Mouse (Mus musculus) lung, postnatal 0 days (tissue): ENCODE results near the gene 1700029J07Rik. TPM values are rescaled to one million over a fixed set of nuclear protein-coding genes. Genes with fewer than 3 reads are reported as not detected.
A peak's percentile ranks its signal among the peaks of the same experiment; 100 is the strongest.

Source experiments
- ATAC-seq: fragments of 200-750 bp; cut with Nextera tagmentation; 2 replicates; pipeline ENCODE4 v1.8.0; 2017; ENCODE audit warnings: moderate library complexity
- DNase-seq: peaks from one replicate; pipeline ENCODE4 v3.0.0-alpha.2; 2016; ENCODE audit warnings: low spot score
- H3K27ac ChIP-seq: fragments of 300-500 bp; sonication (generic); 2 replicates; pipeline ENCODE4 v1.5.1; 2014; ENCODE audit warnings: antibody characterized with exemption, mild to moderate bottlenecking, low read length, mixed read lengths
- H3K27me3 ChIP-seq: fragments of 300-500 bp; sonication (generic); replicated peaks from 2 replicates; pipeline ENCODE4 v1.6.1; 2014; ENCODE audit warnings: low read length, mixed read lengths; ENCODE audit not compliant: insufficient read depth
- H3K36me3 ChIP-seq: fragments of 300-500 bp; sonication (generic); 2 replicates; pipeline ENCODE4 v1.6.1; 2014; ENCODE audit warnings: low read length, mixed read lengths; ENCODE audit not compliant: insufficient read depth
- H3K4me1 ChIP-seq: fragments of 300-500 bp; sonication (generic); 2 replicates; pipeline ENCODE4 v1.6.1; 2014; ENCODE audit warnings: antibody characterized with exemption, low read depth, low read length, mixed read lengths; ENCODE audit not compliant: insufficient read depth
- H3K4me2 ChIP-seq: fragments of 300-500 bp; sonication (generic); replicated peaks from 2 replicates; pipeline ENCODE4 v1.6.1; 2014; ENCODE audit warnings: low read depth, mild to moderate bottlenecking, low read length, moderate library complexity, mixed read lengths
- H3K4me3 ChIP-seq: fragments of 300-500 bp; sonication (generic); 2 replicates; pipeline ENCODE4 v1.5.1; 2014; ENCODE audit warnings: low read depth, low read length
- H3K9ac ChIP-seq: fragments of 300-500 bp; sonication (generic); replicated peaks from 2 replicates; pipeline ENCODE4 v1.6.1; 2014; ENCODE audit warnings: low read depth, mild to moderate bottlenecking
- H3K9me3 ChIP-seq: fragments of 300-500 bp; sonication (generic); 2 replicates; pipeline ENCODE4 v1.6.1; 2016; ENCODE audit warnings: low read length, mixed read lengths
- CTCF ChIP-seq: IDR thresholded peaks from 2 replicates; pipeline ENCODE4 v1.5.1; 2016; ENCODE audit warnings: antibody characterized with exemption, mild to moderate bottlenecking
- EP300 ChIP-seq: IDR thresholded peaks from 2 replicates; pipeline ENCODE4 v1.6.1; 2016; ENCODE audit warnings: antibody characterized with exemption, mild to moderate bottlenecking, control low read depth
- WGBS: fragments of 180-500 bp; shearing (Covaris S2); extraction: QIAGEN DNeasy Blood & Tissue Kit; methylation state at CpG from one replicate; pipeline ENCODE4 v1.1.7; 2014; 5-methylcytosine and 5-hydroxymethylcytosine counted together
- polyA plus RNA-seq: library from polyadenylated mRNA; unstranded; fragments of >200 nt; fragmentation: Nextera tagmentation; extraction: Ambion mirVana; gene quantifications from 2 replicates; pipeline ENCODE4 v1.2.1, GENCODE M21; 2015

1700029J07Rik gene
- polyA plus RNA-seq, result 5.0 and 7.5 TPM in 2 replicates

DNA sequence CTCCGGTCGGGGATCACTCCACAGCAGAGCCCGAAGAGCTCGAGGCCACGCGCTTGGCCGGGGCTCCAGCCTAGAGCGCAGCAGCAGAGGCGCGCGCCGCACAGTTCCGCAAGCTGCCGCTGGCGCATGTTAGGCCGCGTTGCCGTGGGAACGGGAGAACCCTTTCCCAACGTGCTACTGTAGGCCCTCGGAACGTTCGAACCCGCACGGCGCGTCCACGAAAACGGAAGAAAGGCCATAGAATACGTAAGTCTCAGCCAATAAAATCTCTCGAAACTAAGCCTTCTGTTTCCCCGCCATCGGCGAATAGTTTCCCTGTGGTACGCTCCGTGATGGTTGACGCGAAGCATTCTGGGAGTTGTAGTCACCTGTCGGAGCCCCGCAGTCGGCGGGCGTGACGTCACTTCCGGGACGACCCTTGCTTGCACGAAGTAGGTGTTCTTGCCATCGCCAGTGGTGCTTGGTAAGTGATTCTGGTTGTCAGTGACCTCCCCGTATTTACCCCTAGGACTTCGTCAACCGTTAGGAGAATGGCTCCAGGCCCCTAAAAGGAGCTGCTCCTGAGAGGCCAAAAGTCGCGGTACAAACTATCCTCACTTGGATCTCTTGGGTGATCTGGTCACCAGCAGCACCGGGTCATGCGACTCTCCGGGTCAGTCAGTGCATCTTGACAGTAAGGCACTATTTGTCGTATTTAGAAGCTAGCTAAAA is at the start of gene 1700029J07Rik, which contains the start of gene Ufsp2:
Gene 1700029J07Rik, minus strand, starts transcription at position 127 of the 711 bp plus-strand sequence.
Gene Ufsp2, plus strand, starts transcription at position 403 of the 711 bp plus-strand sequence.
- WGBS, result 2% methylated on average over 57 of the region's 57 CpGs
- H3K9me3 ChIP-seq, result no peaks in the 10 kb centered on the region
- H3K4me2 ChIP-seq, result peak within 1 kb of the TSS; percentile 74
- ATAC-seq (peak; percentile 98), DNase-seq (peak; percentile 99)
- no peaks in the 10 kb centered on the region for H3K27me3 ChIP-seq
- TF ChIP-seq EP300, result no peak
- TF ChIP-seq CTCF, result peak; percentile 66
- peak within 1 kb of the TSS; percentile 37; the same call in 1 of the 2 replicates for H3K9ac ChIP-seq
- H3K4me1 ChIP-seq, result peaks cover 7% of the 10 kb centered on the region; the same call in 1 of the 2 replicates
- H3K36me3 ChIP-seq, result no peaks in the 10 kb centered on the region
- peak within 1 kb of the TSS; percentile 71 for H3K27ac ChIP-seq
- peak within 1 kb of the TSS; percentile 64 for H3K4me3 ChIP-seq

- Histone ChIP-seq H3K4me2 (no peak overlapping the region), H3K9me3 (no peaks in the 10 kb centered on the region), H3K36me3 (no peaks in the 10 kb centered on the region), H3K27ac (peak overlapping the region; percentile 81), H3K4me3 (no peak overlapping the region), H3K9ac (no peak overlapping the region), H3K27me3 (no peaks in the 10 kb centered on the region), H3K4me1 (no peaks in the 10 kb centered on the region)
- peak; percentile 93 for DNase-seq
- peak; percentile 96 for ATAC-seq
- WGBS, result 28% methylated on average over 4 of the region's 4 CpGs
- TF ChIP-seq EP300 (peak; percentile 48; the same call in 1 of the 2 replicates), CTCF (no peak)
These were observed 49.3 kb upstream of the 1700029J07Rik start for GRCm38 (mm10) chr8:46024392-46024791.

DNA sequence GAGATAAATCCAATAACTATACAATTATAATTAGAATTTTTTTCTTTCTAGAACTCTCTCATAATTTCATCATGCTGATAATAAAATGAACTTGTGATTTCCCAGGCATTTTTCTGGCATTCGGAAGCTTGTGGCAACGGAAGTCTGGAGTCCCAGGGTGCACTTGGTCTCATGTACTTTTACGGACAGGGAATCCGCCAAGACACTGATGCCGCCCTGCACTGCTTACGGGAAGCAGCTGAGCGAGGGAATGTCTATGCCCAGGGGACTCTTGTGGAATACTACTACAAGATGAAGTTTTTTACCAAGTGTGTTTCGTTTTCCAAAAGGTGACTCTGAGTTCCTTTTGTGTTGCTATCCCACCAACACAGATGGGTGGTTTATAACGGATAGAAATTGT is 47.7 kb upstream of the 1700029J07Rik start:
- ATAC-seq, result no peak
- TF ChIP-seq CTCF (no peak), EP300 (no peak)
- H3K4me3 ChIP-seq, result no peak overlapping the region
- WGBS, result 91% methylated on average over 9 of the region's 9 CpGs
- no peaks in the 10 kb centered on the region for H3K4me1 ChIP-seq
- no peak for DNase-seq
- no peak overlapping the region for H3K9ac ChIP-seq
- no peaks in the 10 kb centered on the region for H3K27me3 ChIP-seq
- H3K27ac ChIP-seq, result no peak overlapping the region
- H3K36me3 ChIP-seq, result no peaks in the 10 kb centered on the region
- H3K9me3 ChIP-seq, result no peaks in the 10 kb centered on the region
- H3K4me2 ChIP-seq, result no peak overlapping the region

DNA sequence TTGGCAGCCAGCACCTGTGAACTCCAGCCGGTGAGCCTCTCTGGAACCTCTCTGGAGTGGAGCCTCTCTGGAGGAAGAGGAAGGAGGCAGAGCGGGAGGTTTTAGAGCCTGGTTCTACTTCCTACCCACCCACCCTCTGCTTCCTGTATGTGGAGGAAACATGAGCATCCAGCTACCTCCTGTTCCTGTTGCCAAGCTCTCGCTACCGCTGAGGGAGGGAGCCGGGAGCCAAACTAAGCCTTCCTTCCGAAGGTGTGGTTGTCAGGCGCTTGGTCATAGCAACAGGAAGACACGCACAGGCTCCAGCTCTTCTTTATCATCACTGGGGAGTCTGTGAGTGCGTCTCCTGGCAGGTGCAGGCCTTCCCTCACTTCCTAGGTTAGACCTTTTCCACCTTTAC is 47.2 kb upstream of the 1700029J07Rik start:
- H3K4me2 ChIP-seq, result no peak overlapping the region
- no peak overlapping the region for H3K9ac ChIP-seq
- H3K36me3 ChIP-seq, result no peaks in the 10 kb centered on the region
- ATAC-seq (no peak; the same call in 1 of the 2 replicates), DNase-seq (no peak)
- no peak overlapping the region for H3K4me3 ChIP-seq
- 75% methylated on average over 9 of the region's 9 CpGs for WGBS
- no peak overlapping the region for H3K27ac ChIP-seq
- H3K9me3 ChIP-seq, result no peaks in the 10 kb centered on the region
- H3K4me1 ChIP-seq, result no peaks in the 10 kb centered on the region
- TF ChIP-seq EP300, result no peak
- TF ChIP-seq CTCF, result no peak
- no peaks in the 10 kb centered on the region for H3K27me3 ChIP-seq

DNA sequence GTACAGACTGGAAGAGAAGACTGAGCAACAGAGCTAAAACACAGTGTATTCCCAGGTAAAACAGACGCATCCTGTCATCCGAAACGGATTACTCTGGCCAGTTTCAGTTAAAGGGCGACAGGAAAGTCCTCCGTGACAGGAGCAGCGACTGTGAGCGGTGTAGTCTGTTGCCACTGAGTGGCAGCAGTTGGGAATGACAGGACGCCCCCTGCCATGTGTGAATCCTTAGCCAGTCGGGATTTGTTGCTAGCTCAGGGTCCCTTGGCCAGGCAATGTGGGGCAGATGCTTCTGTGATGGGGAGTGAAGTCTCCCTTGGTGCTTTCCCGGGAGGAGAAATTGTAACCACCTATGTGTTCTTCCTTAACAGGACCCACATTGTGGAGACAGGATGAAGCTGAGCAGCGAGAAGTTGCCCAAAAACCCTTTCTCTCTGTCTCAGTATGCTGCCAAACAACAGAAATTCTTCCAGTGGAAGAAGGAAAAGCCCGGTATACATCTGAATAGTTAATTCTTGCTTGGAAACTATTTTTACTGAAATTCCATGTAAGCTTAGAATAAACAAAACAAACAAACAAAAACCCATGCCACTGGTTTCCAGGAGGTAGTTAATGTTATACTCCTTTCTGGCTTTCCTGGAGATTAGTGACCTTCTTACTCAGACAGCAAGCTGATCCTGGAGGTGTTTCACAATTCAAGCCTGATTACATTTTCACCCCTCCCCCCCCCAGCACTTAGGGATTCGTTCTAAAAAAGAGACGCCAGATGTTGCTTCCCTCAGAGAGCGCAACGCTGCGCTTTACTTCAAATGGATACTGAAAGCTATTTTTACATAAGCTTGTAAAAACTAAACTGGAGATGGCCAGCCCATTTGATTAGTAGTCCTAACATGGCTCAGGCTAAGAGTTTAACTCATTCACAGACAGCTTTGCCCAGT is 36.0 kb upstream of the 1700029J07Rik start:
- Histone ChIP-seq H3K36me3 (no peaks in the 10 kb centered on the region), H3K27me3 (no peaks in the 10 kb centered on the region), H3K27ac (peak overlapping the region; percentile 55), H3K9me3 (no peaks in the 10 kb centered on the region), H3K4me3 (no peak overlapping the region), H3K4me1 (0 out of 2 replicates have a peak, but pooled peaks cover 2% of the 10 kb centered on the region), H3K9ac (no peak overlapping the region), H3K4me2 (peak overlapping the region; percentile 33)
- no peak for TF ChIP-seq EP300
- peak; percentile 77 for TF ChIP-seq CTCF
- ATAC-seq, result peak; percentile 82
- WGBS, result 15% methylated on average over 17 of the region's 17 CpGs
- DNase-seq, result peak; percentile 74

DNA sequence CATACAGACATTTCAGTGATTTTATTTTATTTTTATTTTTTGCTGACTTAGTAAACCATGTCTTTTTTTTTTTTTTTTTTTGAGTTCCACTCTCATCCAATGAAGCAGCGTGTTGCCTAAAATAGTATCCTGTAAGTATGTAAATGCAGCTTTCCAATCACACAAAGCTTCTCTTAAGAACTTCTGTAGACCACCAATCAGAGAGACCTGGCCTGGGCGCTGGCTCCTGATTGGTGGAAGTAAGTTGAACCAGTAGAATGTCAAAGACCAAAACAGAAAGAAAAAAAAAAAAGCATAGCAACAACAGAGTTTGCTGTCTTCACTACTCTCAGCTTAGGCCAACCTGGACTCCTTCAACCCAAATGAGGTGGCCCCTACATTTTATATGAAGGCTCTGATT is 35.3 kb upstream of the 1700029J07Rik start:
- Histone ChIP-seq H3K27me3 (no peaks in the 10 kb centered on the region), H3K4me3 (no peak overlapping the region), H3K4me2 (peak overlapping the region; percentile 33), H3K9me3 (no peaks in the 10 kb centered on the region), H3K4me1 (peaks cover 5% of the 10 kb centered on the region; the same call in 1 of the 2 replicates), H3K27ac (peak overlapping the region; percentile 55; the same call in 1 of the 2 replicates), H3K9ac (no peak overlapping the region), H3K36me3 (no peaks in the 10 kb centered on the region)
- peak; percentile 57 for ATAC-seq
- 52% methylated on average over 2 of the region's 2 CpGs for WGBS
- peak; percentile 66 for DNase-seq
- TF ChIP-seq CTCF (no peak), EP300 (no peak)
